Comparison of ENCODE assay signal across 17 mouse cellular contexts in the genomic region with DNA sequence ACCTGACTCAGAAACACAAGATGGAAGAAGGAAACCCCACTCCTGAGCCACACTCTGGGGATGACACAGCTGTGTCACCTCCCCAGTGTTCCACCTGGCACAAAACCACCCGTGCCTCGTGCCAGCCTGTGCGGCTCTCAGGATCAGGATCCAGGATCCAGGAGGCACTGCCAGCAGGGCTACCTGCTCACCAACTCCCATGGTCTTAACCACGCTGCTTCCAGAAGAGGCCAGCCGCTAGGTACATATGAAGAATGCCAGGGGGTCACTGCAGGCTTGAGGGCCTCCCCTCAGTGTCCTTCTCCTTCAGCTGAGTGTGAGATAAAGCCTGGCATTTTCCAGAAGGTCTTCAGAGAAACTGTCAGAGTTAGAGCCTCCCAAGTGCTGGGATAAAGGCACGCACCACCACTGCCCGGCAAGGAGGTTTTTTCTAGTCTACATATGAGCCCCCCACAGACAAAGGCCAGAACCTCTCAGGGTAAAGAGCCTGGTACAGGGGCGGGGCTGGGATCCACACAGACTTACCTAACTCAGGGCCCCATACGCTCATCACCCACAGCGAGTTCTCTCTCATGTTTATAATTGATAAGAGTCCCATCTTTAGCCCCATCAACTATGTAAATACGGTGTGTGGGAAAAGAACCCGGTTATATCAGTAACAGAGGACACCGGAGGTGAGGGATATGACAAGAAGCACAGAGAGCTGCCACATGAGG. TPM values are rescaled to one million over a fixed set of nuclear protein-coding genes. Genes with fewer than 3 reads are reported as not detected.
A peak's percentile ranks its signal among the peaks of the same experiment; 100 is the strongest.
DNase-seq lines count a peak whose midpoint lies in the region; ATAC-seq and TF ChIP-seq lines count a peak whose summit lies in the region.
"Had no signal": no experiment of that assay in that cellular context is flagged by ENCODE, and none has a peak within 500 bp of the region (broad histone marks: within the 10 kb centered on the region; RNA-seq: fewer than 3 reads in every experiment).

No protein-coding gene starts in this region.

- H3K27me3 ChIP-seq in heart, embryonic 13.5 days (replicated peaks) = no peaks in the 10 kb centered on the region
- no peaks in the 10 kb centered on the region for H3K27me3 ChIP-seq in heart, adult 2 months (ENCODE audit: control insufficient read depth, insufficient read depth, low read length)
- no peaks in the 10 kb centered on the region for H3K27me3 ChIP-seq in MEL (ENCODE audit: control insufficient read depth in 1 of 2, insufficient read depth in 2 of 2, low read length in 2 of 2)
- H3K27me3 ChIP-seq in liver, embryonic 14.5 days (ENCODE audit: control insufficient read depth, insufficient read depth, low read length) = no peaks in the 10 kb centered on the region
- H3K27me3 ChIP-seq: embryonic facial prominence, embryonic 13.5 days had no signal

- no peak for TF ChIP-seq CTCF in heart, adult 2 months (IDR thresholded peaks at IDR 0.05)
- TF ChIP-seq CTCF in MEL (IDR thresholded peaks at IDR 0.05 in 2 of 3, conservative IDR thresholded peaks at IDR 0.05 in 1 of 3; ENCODE audit: control insufficient read depth in 1 of 3, insufficient read depth in 1 of 3, low read depth in 2 of 3, low read length in 3 of 3, poor library complexity in 1 of 3, severe bottlenecking in 1 of 3) = no peak
- TF ChIP-seq CTCF in liver, embryonic 14.5 days (IDR thresholded peaks at IDR 0.05; ENCODE audit: low read depth) = no peak

- no peak for TF ChIP-seq POLR2A in heart, adult 2 months (IDR thresholded peaks at IDR 0.05; ENCODE audit: insufficient read depth, low read depth, low read length)
- no peak for TF ChIP-seq POLR2A in MEL (IDR thresholded peaks at IDR 0.05; ENCODE audit: control insufficient read depth in 1 of 2, insufficient read depth in 1 of 2, low read depth in 1 of 2, low read length in 2 of 2, poor library complexity in 1 of 2)

- peak overlapping the region; percentile 6; the same call in 1 of the 2 replicates for H3K4me2 ChIP-seq in heart, embryonic 13.5 days
- H3K4me2 ChIP-seq in liver, embryonic 14.5 days (ENCODE audit: low read depth) = peak overlapping the region; percentile 91
- H3K4me2 ChIP-seq: embryonic facial prominence, embryonic 13.5 days had no signal

- peaks cover 35% of the 10 kb centered on the region for H3K36me3 ChIP-seq in heart, embryonic 13.5 days
- H3K36me3 ChIP-seq in heart, adult 2 months (ENCODE audit: control insufficient read depth, insufficient read depth, low read length) = peaks cover 4% of the 10 kb centered on the region
- H3K36me3 ChIP-seq in MEL (ENCODE audit: control insufficient read depth in 1 of 2, insufficient read depth in 2 of 2, low read length in 2 of 2) = peaks cover 0 to 4% of the 10 kb centered on the region in 2 experiments; a peak in 2 of 4 replicates
- H3K36me3 ChIP-seq in liver, embryonic 14.5 days (replicated peaks; ENCODE audit: control insufficient read depth, insufficient read depth, low read depth) = peaks cover 2% of the 10 kb centered on the region; the same call in 1 of the 2 replicates

- WGBS in heart, embryonic 13.5 days = 59% methylated on average over 13 of the region's 13 CpGs
- 77% methylated on average over 13 of the region's 13 CpGs for WGBS in heart, adult 2 months
- WGBS in liver, embryonic 14.5 days (ENCODE audit: insufficient replicate concordance) = 36% methylated on average over 13 of the region's 13 CpGs

- H3K4me1 ChIP-seq in heart, embryonic 13.5 days = peaks cover 75% of the 10 kb centered on the region
- H3K4me1 ChIP-seq in heart, adult 2 months (ENCODE audit: control insufficient read depth, insufficient read depth, low read length) = peaks cover 27% of the 10 kb centered on the region
- H3K4me1 ChIP-seq in MEL (ENCODE audit: control insufficient read depth in 1 of 2, insufficient read depth in 2 of 2, low read length in 2 of 2) = peaks cover 17 to 28% of the 10 kb centered on the region in 2 experiments
- peaks cover 82 to 84% of the 10 kb centered on the region in 2 experiments for H3K4me1 ChIP-seq in liver, embryonic 14.5 days (replicated peaks; ENCODE audit: control insufficient read depth in 2 of 2, insufficient read depth in 2 of 2, low read length in 1 of 2)

- H3K4me3 ChIP-seq in heart, embryonic 13.5 days = no peak overlapping the region
- no peak overlapping the region for H3K4me3 ChIP-seq in heart, adult 2 months
- H3K4me3 ChIP-seq in MEL (ENCODE audit: control insufficient read depth in 1 of 2, insufficient read depth in 1 of 2, low read depth in 2 of 2, low read length in 2 of 2) = no peak overlapping the region
- H3K4me3 ChIP-seq in liver, embryonic 14.5 days (ENCODE audit: insufficient read depth in 1 of 2, low read depth in 2 of 2, low read length in 2 of 2) = peak overlapping the region; percentile 25 to 51
- H3K4me3 ChIP-seq: embryonic facial prominence, embryonic 13.5 days had no signal

- no peak; the same call in 1 of the 2 replicates for ATAC-seq in heart, embryonic 13.5 days (ENCODE audit: extremely low read depth, insufficient number of reproducible peaks, low FRiP score, low TSS enrichment)
- peak; percentile 57; the same call in 1 of the 2 replicates for ATAC-seq in common myeloid progenitor, adult 5-6 weeks (replicated peaks; ENCODE audit: low read depth, poor library complexity, severe bottlenecking)
- peak; percentile 89 for ATAC-seq in liver, embryonic 14.5 days (ENCODE audit: insufficient read depth)
- ATAC-seq: forebrain, embryonic 14.5 days had no signal

- no peak for TF ChIP-seq RAD21 in MEL (IDR thresholded peaks at IDR 0.05; ENCODE audit: low read depth, low read length)

- H3K27ac ChIP-seq in heart, embryonic 13.5 days (replicated peaks) = no peak overlapping the region; the same call in 1 of the 2 replicates
- H3K27ac ChIP-seq in heart, adult 2 months = no peak overlapping the region; the same call in 1 of the 2 replicates
- no peak overlapping the region for H3K27ac ChIP-seq in MEL (ENCODE audit: control insufficient read depth, low read depth, low read length)
- H3K27ac ChIP-seq in liver, embryonic 14.5 days = peak overlapping the region; percentile 96
- H3K27ac ChIP-seq: embryonic facial prominence, embryonic 13.5 days had no signal

- intact Hi-C loops in heart, adult 2 months (cut with DNase I) = no loop called here

- H3K79me2 ChIP-seq in heart, adult 2 months (replicated peaks; ENCODE audit: control insufficient read depth, insufficient read depth, low read length) = peaks cover 9% of the 10 kb centered on the region
- H3K79me2 ChIP-seq in MEL (ENCODE audit: control insufficient read depth, insufficient read depth, low read length, poor library complexity) = no peaks in the 10 kb centered on the region

- DNase-seq in heart, adult 2 months = no peak
- DNase-seq in MEL (ENCODE audit: low read depth, low spot score) = peak; percentile 60
- DNase-seq in liver, embryonic 14.5 days (ENCODE audit: low read depth in 3 of 3, low spot score in 3 of 3) = peak; percentile 83 to 85 (median 85)
- DNase-seq in urinary bladder, postnatal 25 days (ENCODE audit: low spot score) = no peak
- DNase-seq in kidney, postnatal 4 days = no peak
- DNase-seq in left cerebral cortex, adult 11 months (ENCODE audit: low spot score) = no peak
- DNase-seq: cerebellum, postnatal 14 days; kidney, adult 18-20 months; left cerebral cortex, postnatal 4 days; midbrain, embryonic 14.5 days; thymus, postnatal 4 days had no signal

- H3K9me3 ChIP-seq in heart, embryonic 13.5 days = no peaks in the 10 kb centered on the region
- H3K9me3 ChIP-seq in MEL (replicated peaks; ENCODE audit: insufficient read depth, low read length) = no peaks in the 10 kb centered on the region
- H3K9me3 ChIP-seq in liver, embryonic 14.5 days (ENCODE audit: control insufficient read depth, low read length) = no peaks in the 10 kb centered on the region
- H3K9me3 ChIP-seq: embryonic facial prominence, embryonic 13.5 days had no signal

- peak overlapping the region; percentile 40 for H3K9ac ChIP-seq in heart, embryonic 13.5 days
- H3K9ac ChIP-seq in heart, adult 2 months (ENCODE audit: low read depth, low read length) = no peak overlapping the region
- H3K9ac ChIP-seq in MEL (ENCODE audit: control insufficient read depth, low read depth, low read length, poor library complexity, severe bottlenecking) = no peak overlapping the region
- peak overlapping the region; percentile 78 for H3K9ac ChIP-seq in liver, embryonic 14.5 days (replicated peaks)
- H3K9ac ChIP-seq: embryonic facial prominence, embryonic 13.5 days had no signal

- TF ChIP-seq EP300 in heart, adult 2 months (IDR thresholded peaks at IDR 0.05; ENCODE audit: insufficient read depth, low read depth, low read length) = no peak
- TF ChIP-seq EP300 in MEL (IDR thresholded peaks at IDR 0.05; ENCODE audit: low read depth in 1 of 2, low read length in 2 of 2) = peak; percentile 53 to 74; a peak in 3 of 4 replicates
- peak; percentile 89 for TF ChIP-seq EP300 in liver, embryonic 14.5 days (IDR thresholded peaks at IDR 0.05; ENCODE audit: low read depth)

TF ChIP-seq in MEL, 35 proteins besides CTCF, POLR2A, EP300 and RAD21 (continues in another document):
- TF ChIP-seq USF2 (IDR thresholded peaks at IDR 0.05; ENCODE audit: borderline replicate concordance in 1 of 2, insufficient read depth in 1 of 2, low read depth in 1 of 2, low read length in 2 of 2) (no peak), MYB (IDR thresholded peaks at IDR 0.05; ENCODE audit: low read depth, low read length) (no peak), SIN3A (IDR thresholded peaks at IDR 0.05; ENCODE audit: low read length) (peak; percentile 61; the same call in 1 of the 2 replicates), GATA1 (IDR thresholded peaks at IDR 0.05; ENCODE audit: low read depth, low read length) (peak; percentile 28; the same call in 1 of the 2 replicates)

RNA-seq across cellular contexts. Expression of gene Ssh1, which starts 9.5 kb away (rescaled TPM):
- 12.4 and 13.5 TPM in 2 replicates for polyA plus RNA-seq in heart, embryonic 13.5 days (2015; fragmentation: Nextera tagmentation; extraction: Ambion mirVana)
- 10 to 100 TPM; 13.4 to 15.2 TPM for total RNA-seq in heart, adult 2 months (2021)
- polyA plus RNA-seq in heart, adult 2 months (2012; rRNA removed) = 7.4 and 9.8 TPM in 2 replicates
- total RNA-seq in MEL (2012; rRNA removed) = 2.3 and 4.0 TPM in 2 replicates
- polyA plus RNA-seq in MEL (2012; ENCODE audit: insufficient read depth in 1 of 2, insufficient read length in 2 of 2, low read depth in 1 of 2, low replicate concordance in 2 of 2, missing spikeins in 1 of 2) = 1 to 10 TPM in 1 of 2 experiments, not detected in 1; 6.8 TPM
- 3.3 and 7.0 TPM in 2 replicates for total RNA-seq in common myeloid progenitor, adult 5-6 weeks (2017)
- polyA plus RNA-seq in liver, embryonic 14.5 days (2012; rRNA removed) = 4.8 and 4.9 TPM in 2 replicates
- polyA plus RNA-seq in liver, embryonic 14.5 days (2014; fragmentation: Nextera tagmentation; extraction: Ambion mirVana) = 6.7 TPM in 2 replicates

RNA-seq across cellular contexts. Expression of gene Dao, which starts 19.3 kb away (rescaled TPM):
- not detected in 2 replicates for polyA plus RNA-seq in heart, embryonic 13.5 days (2015; fragmentation: Nextera tagmentation; extraction: Ambion mirVana)
- not detected for total RNA-seq in heart, adult 2 months (2021)
- polyA plus RNA-seq in heart, adult 2 months (2012; rRNA removed) = not detected in 2 replicates
- total RNA-seq in MEL (2012; rRNA removed) = not detected in 2 replicates
- under 1 TPM in 1 of 2 experiments, not detected in 1; 0.04 TPM for polyA plus RNA-seq in MEL (2012; ENCODE audit: insufficient read depth in 1 of 2, insufficient read length in 2 of 2, low read depth in 1 of 2, low replicate concordance in 2 of 2, missing spikeins in 1 of 2)
- total RNA-seq in common myeloid progenitor, adult 5-6 weeks (2017) = not detected in 2 replicates
- not detected in 2 replicates for polyA plus RNA-seq in liver, embryonic 14.5 days (2012; rRNA removed)
- not detected in 2 replicates for polyA plus RNA-seq in liver, embryonic 14.5 days (2014; fragmentation: Nextera tagmentation; extraction: Ambion mirVana)
- total RNA-seq: gastrocnemius, adult 8-10 months; left cerebral cortex, postnatal 4 days had no signal
- polyA plus RNA-seq: embryonic facial prominence, embryonic 13.5 days; forebrain, embryonic 14.5 days; heart, embryonic 16.5 days; midbrain, embryonic 14.5 days had no signal

Comparison
In these comparisons a context has a peak if more than half of its experiments do, and no peak if none do; other contexts are left out.
1. H3K9ac ChIP-seq: peak in heart, embryonic 13.5 days (single experiment) and liver, embryonic 14.5 days (single experiment); none in heart, adult 2 months (single experiment) and MEL (single experiment).
2. H3K4me3 ChIP-seq: peak in liver, embryonic 14.5 days (2 of 2); none in heart, embryonic 13.5 days (single experiment), heart, adult 2 months (single experiment) and MEL (0 of 2).
3. DNase-seq: peak in MEL (single experiment) and liver, embryonic 14.5 days (3 of 3); none in heart, adult 2 months (0 of 2), urinary bladder, postnatal 25 days (single experiment), kidney, postnatal 4 days (0 of 2) and left cerebral cortex, adult 11 months (single experiment).